Mouse (Mus musculus): ENCODE data around the gene Trappc12. TPM values are rescaled to one million over a fixed set of nuclear protein-coding genes. Genes with fewer than 3 reads are reported as not detected.
A peak's percentile ranks its signal among the peaks of the same experiment; 100 is the strongest.

The Trappc12 gene
- polyA plus RNA-seq, 1 experiment: 20.6 TPM

- no peak for TF ChIP-seq POLR2A (IDR thresholded peaks at IDR 0.05; ENCODE audit: low read depth, low read length)
- no peak for TF ChIP-seq CTCF (IDR thresholded peaks at IDR 0.05; ENCODE audit: borderline replicate concordance, insufficient read depth, low read length)
- H3K4me3 ChIP-seq (ENCODE audit: insufficient read depth, low read length): no peak overlapping the region
- no peaks in the 10 kb centered on the region for H3K4me1 ChIP-seq (ENCODE audit: control insufficient read depth, insufficient read depth, low read length)
- H3K27ac ChIP-seq (ENCODE audit: insufficient read depth, low read length): no peak overlapping the region
Observed at GRCm38 (mm10) chr12:28782637-28783036, 32.4 kb upstream of the Trappc12 start.

DNA sequence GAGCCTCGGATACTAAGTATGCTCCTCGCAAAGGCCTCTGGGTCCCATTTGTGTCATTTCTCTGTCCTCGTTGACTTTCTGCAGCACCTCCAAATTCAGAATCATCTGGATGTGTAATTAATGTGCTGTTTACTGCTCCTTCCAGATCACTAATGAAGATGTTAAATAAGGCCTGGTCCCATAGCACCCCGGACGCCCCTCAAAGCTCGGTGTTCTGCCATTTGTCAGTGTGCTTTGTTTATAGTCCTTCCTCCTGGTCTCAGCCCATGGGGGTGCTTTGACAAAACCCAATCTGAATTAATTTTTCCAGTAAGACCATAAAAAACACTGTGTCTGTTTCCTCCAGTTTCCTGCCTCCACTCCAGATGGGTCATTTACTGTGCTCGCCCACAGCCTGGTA is 29.9 kb upstream of the Trappc12 start:
- no peak for TF ChIP-seq CTCF (IDR thresholded peaks at IDR 0.05; ENCODE audit: borderline replicate concordance, insufficient read depth, low read length)
- H3K4me3 ChIP-seq (ENCODE audit: insufficient read depth, low read length): no peak overlapping the region
- H3K27ac ChIP-seq (ENCODE audit: insufficient read depth, low read length): no peak overlapping the region
- H3K4me1 ChIP-seq (ENCODE audit: control insufficient read depth, insufficient read depth, low read length): no peaks in the 10 kb centered on the region

- TF ChIP-seq CTCF (IDR thresholded peaks at IDR 0.05; ENCODE audit: borderline replicate concordance, insufficient read depth, low read length) (no peak), POLR2A (IDR thresholded peaks at IDR 0.05; ENCODE audit: low read depth, low read length) (no peak)
- H3K27ac ChIP-seq (ENCODE audit: insufficient read depth, low read length): no peak overlapping the region
- H3K4me3 ChIP-seq (ENCODE audit: insufficient read depth, low read length): no peak overlapping the region
- no peaks in the 10 kb centered on the region for H3K4me1 ChIP-seq (ENCODE audit: control insufficient read depth, insufficient read depth, low read length)
Observed at GRCm38 (mm10) chr12:28775627-28776026, 25.4 kb upstream of the Trappc12 start.

- Histone ChIP-seq H3K27ac (ENCODE audit: insufficient read depth, low read length) (no peak overlapping the region), H3K4me3 (ENCODE audit: insufficient read depth, low read length) (no peak overlapping the region), H3K4me1 (ENCODE audit: control insufficient read depth, insufficient read depth, low read length) (no peaks in the 10 kb centered on the region)
- TF ChIP-seq POLR2A (IDR thresholded peaks at IDR 0.05; ENCODE audit: low read depth, low read length) (no peak), CTCF (IDR thresholded peaks at IDR 0.05; ENCODE audit: borderline replicate concordance, insufficient read depth, low read length) (no peak)
Observed at GRCm38 (mm10) chr12:28775120-28775519, 24.8 kb upstream of the Trappc12 start.

DNA sequence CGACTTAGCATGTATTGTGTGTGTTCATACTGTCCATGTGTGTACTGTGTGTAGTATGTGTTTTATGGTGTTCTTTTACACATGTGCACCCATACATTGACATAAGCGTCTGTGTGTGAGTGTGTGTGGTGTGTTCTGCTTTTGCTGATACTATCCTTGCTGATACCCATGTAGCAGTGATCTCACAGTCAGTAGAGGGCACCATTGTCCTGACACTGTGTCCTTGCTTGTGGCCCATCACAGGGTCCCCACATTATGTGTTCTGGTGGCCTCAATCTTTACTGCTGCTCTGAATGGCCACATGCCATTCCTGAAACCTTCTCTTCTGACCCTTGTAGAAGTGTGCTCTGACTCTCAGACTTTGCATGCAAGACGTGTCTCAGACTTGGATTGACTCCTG is 23.5 kb upstream of the Trappc12 start:
- no peak for TF ChIP-seq POLR2A (IDR thresholded peaks at IDR 0.05; ENCODE audit: low read depth, low read length)
- 0 out of 2 replicates have a peak, but pooled peaks have one; percentile 36 for TF ChIP-seq CTCF (IDR thresholded peaks at IDR 0.05; ENCODE audit: borderline replicate concordance, insufficient read depth, low read length)
- no peak overlapping the region for H3K4me3 ChIP-seq (ENCODE audit: insufficient read depth, low read length)
- no peak overlapping the region for H3K27ac ChIP-seq (ENCODE audit: insufficient read depth, low read length)
- no peaks in the 10 kb centered on the region for H3K4me1 ChIP-seq (ENCODE audit: control insufficient read depth, insufficient read depth, low read length)

DNA sequence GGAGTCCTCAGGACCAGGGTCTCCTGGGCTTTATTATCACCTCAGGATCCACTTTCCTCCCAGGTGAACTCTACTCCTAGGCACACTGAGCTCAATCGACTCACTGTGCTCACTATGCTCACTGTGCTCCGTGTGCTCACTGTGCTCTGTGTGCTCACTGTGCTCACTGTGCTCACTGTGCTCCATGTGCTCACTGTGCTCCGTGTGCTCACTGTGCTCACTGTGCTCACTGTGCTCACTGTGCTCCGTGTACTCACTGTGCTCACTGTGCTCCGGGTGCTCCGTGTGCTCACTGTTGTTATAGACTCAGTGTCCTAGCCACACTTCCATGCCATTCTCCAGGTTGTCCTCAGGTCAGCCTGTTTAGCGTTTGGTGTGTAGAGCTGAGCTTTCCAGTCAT is 19.7 kb upstream of the Trappc12 start:
- no peak overlapping the region for H3K27ac ChIP-seq (ENCODE audit: insufficient read depth, low read length)
- no peak overlapping the region for H3K4me3 ChIP-seq (ENCODE audit: insufficient read depth, low read length)
- no peak for TF ChIP-seq POLR2A (IDR thresholded peaks at IDR 0.05; ENCODE audit: low read depth, low read length)
- TF ChIP-seq CTCF (IDR thresholded peaks at IDR 0.05; ENCODE audit: borderline replicate concordance, insufficient read depth, low read length): no peak
- no peaks in the 10 kb centered on the region for H3K4me1 ChIP-seq (ENCODE audit: control insufficient read depth, insufficient read depth, low read length)

GRCm38 (mm10) chr12:28756019-28756418 is 5.7 kb upstream of the Trappc12 start:
- no peak overlapping the region for H3K4me3 ChIP-seq (ENCODE audit: insufficient read depth, low read length)
- no peaks in the 10 kb centered on the region for H3K4me1 ChIP-seq (ENCODE audit: control insufficient read depth, insufficient read depth, low read length)
- TF ChIP-seq POLR2A (IDR thresholded peaks at IDR 0.05; ENCODE audit: low read depth, low read length): no peak
- no peak for TF ChIP-seq CTCF (IDR thresholded peaks at IDR 0.05; ENCODE audit: borderline replicate concordance, insufficient read depth, low read length)
- no peak overlapping the region for H3K27ac ChIP-seq (ENCODE audit: insufficient read depth, low read length)

GRCm38 (mm10) chr12:28751508-28752263 is 1.4 kb upstream of the Trappc12 start, which contains the start of gene Eipr1:
Gene Eipr1 (plus strand): TSS chr12:28751803.
- TF ChIP-seq POLR2A (IDR thresholded peaks at IDR 0.05; ENCODE audit: low read depth, low read length) (peak; percentile 65), CTCF (IDR thresholded peaks at IDR 0.05; ENCODE audit: borderline replicate concordance, insufficient read depth, low read length) (no peak)
- H3K27ac ChIP-seq (ENCODE audit: insufficient read depth, low read length): no peak within 1 kb of the TSS
- H3K4me1 ChIP-seq (ENCODE audit: control insufficient read depth, insufficient read depth, low read length): no peaks in the 10 kb centered on the region
- peak within 1 kb of the TSS; percentile 79 for H3K4me3 ChIP-seq (ENCODE audit: insufficient read depth, low read length)

DNA sequence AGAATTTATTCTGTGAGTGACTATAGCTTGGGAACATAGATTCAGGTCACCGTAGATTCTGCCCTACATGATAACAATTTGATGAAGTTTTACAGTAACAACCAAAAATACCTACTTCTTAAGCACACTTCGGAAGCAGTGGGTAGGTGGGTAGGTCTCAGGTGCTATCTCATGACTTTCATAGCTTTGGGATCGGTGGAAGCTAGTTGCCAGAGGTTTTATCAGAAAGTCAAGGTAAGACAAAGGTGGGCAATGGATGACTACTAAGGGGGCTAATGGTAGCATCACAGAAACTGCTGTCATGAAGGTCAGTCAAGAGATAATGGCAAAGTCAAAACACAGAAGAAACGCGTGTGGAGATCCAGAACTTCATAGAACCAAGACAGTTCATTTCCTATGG is 604 bp upstream of the Trappc12 start:
- TF ChIP-seq CTCF (IDR thresholded peaks at IDR 0.05; ENCODE audit: borderline replicate concordance, insufficient read depth, low read length): no peak
- TF ChIP-seq POLR2A (IDR thresholded peaks at IDR 0.05; ENCODE audit: low read depth, low read length): no peak
- Histone ChIP-seq H3K4me3 (ENCODE audit: insufficient read depth, low read length) (no peak overlapping the region), H3K27ac (ENCODE audit: insufficient read depth, low read length) (no peak overlapping the region), H3K4me1 (ENCODE audit: control insufficient read depth, insufficient read depth, low read length) (no peaks in the 10 kb centered on the region)

GRCm38 (mm10) chr12:28743328-28743727 is 6.9 kb downstream of the Trappc12 start:
- H3K4me1 ChIP-seq (ENCODE audit: control insufficient read depth, insufficient read depth, low read length): no peaks in the 10 kb centered on the region

More at GRCm38 (mm10) chr12:28743328-28743727, 6.9 kb downstream of the Trappc12 start:
- H3K4me3 ChIP-seq (ENCODE audit: insufficient read depth, low read length): no peak overlapping the region
- H3K27ac ChIP-seq (ENCODE audit: insufficient read depth, low read length): no peak overlapping the region
- TF ChIP-seq POLR2A (IDR thresholded peaks at IDR 0.05; ENCODE audit: low read depth, low read length) (no peak), CTCF (IDR thresholded peaks at IDR 0.05; ENCODE audit: borderline replicate concordance, insufficient read depth, low read length) (no peak)
